Comparison of ENCODE assay signal across 8 mouse cellular contexts in the genomic region with DNA sequence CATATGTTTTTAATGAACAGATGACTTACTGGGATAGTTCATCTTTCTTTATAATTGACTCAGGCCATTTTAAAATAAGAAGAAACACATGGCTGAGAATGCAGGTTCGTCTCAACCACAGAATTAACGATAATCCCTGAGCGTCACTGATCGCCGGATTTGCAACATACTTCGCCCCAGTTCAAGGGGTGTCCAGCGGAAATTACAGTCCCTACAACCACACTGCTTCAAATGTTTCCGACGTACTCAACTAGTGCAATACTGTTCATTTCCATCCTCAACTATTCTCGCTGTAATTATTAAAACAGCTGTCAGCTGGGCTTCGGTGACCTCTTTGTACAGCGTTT. TPM values are rescaled to one million over a fixed set of nuclear protein-coding genes. Genes with fewer than 3 reads are reported as not detected.
A peak's percentile ranks its signal among the peaks of the same experiment; 100 is the strongest.
DNase-seq lines count a peak whose midpoint lies in the region; ATAC-seq and TF ChIP-seq lines count a peak whose summit lies in the region.

No protein-coding gene starts in this region.

- no peak for DNase-seq in heart, postnatal 36 days
- peak; percentile 36 for DNase-seq in MEL-GATA-1-ER (ENCODE audit: extremely low read depth, low read depth)
- DNase-seq in forebrain, postnatal 0 days, result no peak
- DNase-seq in liver, embryonic 14.5 days (ENCODE audit: low read depth in 3 of 3, low spot score in 3 of 3), result peak in 1 of 3 experiments; percentile 10
- DNase-seq in retina, adult 2 months (ENCODE audit: low read depth, low spot score), result peak; percentile 63
- no peak for DNase-seq in right cerebral cortex, postnatal 36 days (ENCODE audit: low spot score in 2 of 2)
- DNase-seq in left cerebral cortex, adult 8-10 months (ENCODE audit: low spot score in 2 of 2), result no peak

- 9% methylated on average over 12 of the region's 12 CpGs for WGBS in heart, embryonic 12.5 days
- 2% methylated on average over 12 of the region's 12 CpGs for WGBS in forebrain, postnatal 0 days
- 8% methylated on average over 12 of the region's 12 CpGs for WGBS in liver, embryonic 14.5 days (ENCODE audit: insufficient replicate concordance)

- H3K4me2 ChIP-seq in heart, embryonic 12.5 days, result peak overlapping the region; percentile 85
- peak overlapping the region; percentile 61 for H3K4me2 ChIP-seq in forebrain, postnatal 0 days (ENCODE audit: low read depth)
- peak overlapping the region; percentile 79 for H3K4me2 ChIP-seq in liver, embryonic 14.5 days (ENCODE audit: low read depth)

- H3K27ac ChIP-seq in heart, embryonic 12.5 days (ENCODE audit: poor library complexity, severe bottlenecking), result 0 out of 2 replicates have a peak overlapping the region, but pooled peaks have one; percentile 89
- H3K27ac ChIP-seq in forebrain, postnatal 0 days (ENCODE audit: low read depth, low read length), result peak overlapping the region; percentile 97
- H3K27ac ChIP-seq in liver, embryonic 14.5 days, result peak overlapping the region; percentile 85

- no peaks in the 10 kb centered on the region for H3K9me3 ChIP-seq in heart, embryonic 12.5 days (replicated peaks)
- H3K9me3 ChIP-seq in forebrain, postnatal 0 days (ENCODE audit: low read length), result no peaks in the 10 kb centered on the region
- H3K9me3 ChIP-seq in liver, embryonic 14.5 days (ENCODE audit: control insufficient read depth, low read length), result no peaks in the 10 kb centered on the region

- H3K4me1 ChIP-seq in heart, embryonic 12.5 days (replicated peaks), result 0 out of 2 replicates have a peak, but pooled peaks cover 5% of the 10 kb centered on the region
- H3K4me1 ChIP-seq in forebrain, postnatal 0 days (ENCODE audit: insufficient read depth), result peaks cover 14% of the 10 kb centered on the region; the same call in 1 of the 2 replicates
- peaks cover 5 to 8% of the 10 kb centered on the region in 2 experiments; a peak in 2 of 4 replicates for H3K4me1 ChIP-seq in liver, embryonic 14.5 days (replicated peaks; ENCODE audit: control insufficient read depth in 2 of 2, insufficient read depth in 2 of 2, low read length in 1 of 2)

- H3K27me3 ChIP-seq in heart, embryonic 12.5 days (replicated peaks), result no peaks in the 10 kb centered on the region
- no peaks in the 10 kb centered on the region for H3K27me3 ChIP-seq in forebrain, postnatal 0 days (ENCODE audit: insufficient read depth, low read length)
- no peaks in the 10 kb centered on the region for H3K27me3 ChIP-seq in liver, embryonic 14.5 days (ENCODE audit: control insufficient read depth, insufficient read depth, low read length)

- H3K9ac ChIP-seq in heart, embryonic 12.5 days, result peak overlapping the region; percentile 83
- H3K9ac ChIP-seq in forebrain, postnatal 0 days, result peak overlapping the region; percentile 87
- peak overlapping the region; percentile 80 for H3K9ac ChIP-seq in liver, embryonic 14.5 days (replicated peaks)

- no peak for TF ChIP-seq EP300 in liver, embryonic 14.5 days (IDR thresholded peaks at IDR 0.05; ENCODE audit: low read depth)

- H3K4me3 ChIP-seq in heart, embryonic 12.5 days, result peak overlapping the region; percentile 98
- peak overlapping the region; percentile 94 for H3K4me3 ChIP-seq in forebrain, postnatal 0 days (ENCODE audit: low read depth, low read length)
- peak overlapping the region; percentile 92 to 98 for H3K4me3 ChIP-seq in liver, embryonic 14.5 days (ENCODE audit: insufficient read depth in 1 of 2, low read depth in 2 of 2, low read length in 2 of 2)

- no peak for TF ChIP-seq CTCF in forebrain, postnatal 0 days (IDR thresholded peaks at IDR 0.05; ENCODE audit: low read depth)
- no peak for TF ChIP-seq CTCF in liver, embryonic 14.5 days (IDR thresholded peaks at IDR 0.05; ENCODE audit: low read depth)

- peaks cover 14% of the 10 kb centered on the region for H3K36me3 ChIP-seq in heart, embryonic 12.5 days
- peaks cover 14% of the 10 kb centered on the region for H3K36me3 ChIP-seq in forebrain, postnatal 0 days (ENCODE audit: insufficient read depth)
- H3K36me3 ChIP-seq in liver, embryonic 14.5 days (replicated peaks; ENCODE audit: control insufficient read depth, insufficient read depth, low read depth), result peaks cover 5% of the 10 kb centered on the region

- intact Hi-C loops in heart, postnatal 36 days (cut with DNase I), result no loop called here

- no peak for ATAC-seq in heart, embryonic 12.5 days (ENCODE audit: insufficient number of reproducible peaks, low FRiP score)
- ATAC-seq in forebrain, postnatal 0 days, result no peak
- ATAC-seq in liver, embryonic 14.5 days (ENCODE audit: insufficient read depth), result no peak

RNA-seq across cellular contexts. Expression of a gene that starts 1.1 kb away (rescaled TPM):
- 18.7 and 19.6 TPM in 2 replicates for polyA plus RNA-seq in heart, embryonic 12.5 days (2016; fragmentation: Nextera tagmentation; extraction: Ambion mirVana)
- 10 to 100 TPM; 23.4 to 27.9 TPM for total RNA-seq in heart, postnatal 36 days (2021)
- 74.7 and 80.1 TPM in 2 replicates for total RNA-seq in forebrain, postnatal 0 days (2014; rRNA removed)
- polyA plus RNA-seq in forebrain, postnatal 0 days (2015; fragmentation: Nextera tagmentation; extraction: Ambion mirVana), result 147 and 207 TPM in 2 replicates
- polyA plus RNA-seq in liver, embryonic 14.5 days (2012; rRNA removed), result 1.7 and 2.7 TPM in 2 replicates
- polyA plus RNA-seq in liver, embryonic 14.5 days (2014; fragmentation: Nextera tagmentation; extraction: Ambion mirVana), result 5.7 and 6.2 TPM in 2 replicates
- 100 to 1,000 TPM; 316 to 350 (median 333) TPM for total RNA-seq in left cerebral cortex, adult 8-10 months (2022)

RNA-seq across cellular contexts. Expression of a gene that starts 25.6 kb away (rescaled TPM):
- polyA plus RNA-seq in heart, embryonic 12.5 days (2016; fragmentation: Nextera tagmentation; extraction: Ambion mirVana), result 482 and 485 TPM in 2 replicates
- 1,000 to 10,000 TPM; 1,205 to 1,266 TPM for total RNA-seq in heart, postnatal 36 days (2021)
- total RNA-seq in forebrain, postnatal 0 days (2014; rRNA removed), result 143 and 190 TPM in 2 replicates
- 432 and 524 TPM in 2 replicates for polyA plus RNA-seq in forebrain, postnatal 0 days (2015; fragmentation: Nextera tagmentation; extraction: Ambion mirVana)
- polyA plus RNA-seq in liver, embryonic 14.5 days (2012; rRNA removed), result 28.6 and 54.6 TPM in 2 replicates
- 268 and 273 TPM in 2 replicates for polyA plus RNA-seq in liver, embryonic 14.5 days (2014; fragmentation: Nextera tagmentation; extraction: Ambion mirVana)
- total RNA-seq in left cerebral cortex, adult 8-10 months (2022), result 100 to 1,000 TPM; 244 to 261 (median 255) TPM

RNA-seq across cellular contexts. Expression of a gene that starts 35.5 kb away (rescaled TPM):
- 27.6 and 30.2 TPM in 2 replicates for polyA plus RNA-seq in heart, embryonic 12.5 days (2016; fragmentation: Nextera tagmentation; extraction: Ambion mirVana)
- total RNA-seq in heart, postnatal 36 days (2021), result 10 to 100 TPM; 21.6 to 26.7 TPM
- total RNA-seq in forebrain, postnatal 0 days (2014; rRNA removed), result 53.0 and 54.6 TPM in 2 replicates
- polyA plus RNA-seq in forebrain, postnatal 0 days (2015; fragmentation: Nextera tagmentation; extraction: Ambion mirVana), result 38.9 and 42.0 TPM in 2 replicates
- polyA plus RNA-seq in liver, embryonic 14.5 days (2012; rRNA removed), result 9.9 and 12.0 TPM in 2 replicates
- 12.9 and 16.7 TPM in 2 replicates for polyA plus RNA-seq in liver, embryonic 14.5 days (2014; fragmentation: Nextera tagmentation; extraction: Ambion mirVana)
- total RNA-seq in left cerebral cortex, adult 8-10 months (2022), result 10 to 100 TPM; 44.3 to 52.5 (median 48.1) TPM

RNA-seq across cellular contexts. Expression of a gene that starts 47.5 kb away (rescaled TPM):
- 18.0 and 20.5 TPM in 2 replicates for polyA plus RNA-seq in heart, embryonic 12.5 days (2016; fragmentation: Nextera tagmentation; extraction: Ambion mirVana)
- total RNA-seq in heart, postnatal 36 days (2021), result 1 to 10 TPM in 1 of 2 experiments, under 1 TPM in 1; 0.89 to 1.1 TPM
- total RNA-seq in forebrain, postnatal 0 days (2014; rRNA removed), result 5.6 and 5.7 TPM in 2 replicates
- polyA plus RNA-seq in forebrain, postnatal 0 days (2015; fragmentation: Nextera tagmentation; extraction: Ambion mirVana), result 1.4 and 2.3 TPM in 2 replicates
- polyA plus RNA-seq in liver, embryonic 14.5 days (2012; rRNA removed), result 5.0 and 7.0 TPM in 2 replicates
- 4.7 and 6.3 TPM in 2 replicates for polyA plus RNA-seq in liver, embryonic 14.5 days (2014; fragmentation: Nextera tagmentation; extraction: Ambion mirVana)
- 1 to 10 TPM in 3 of 4 experiments, under 1 TPM in 1; 0.89 to 2.5 (median 1.2) TPM for total RNA-seq in left cerebral cortex, adult 8-10 months (2022)

Comparison
In these comparisons a context has a peak if more than half of its experiments do, and no peak if none do; other contexts are left out.
1. DNase-seq: peak in MEL-GATA-1-ER (single experiment) and retina, adult 2 months (single experiment); none in heart, postnatal 36 days (0 of 2), forebrain, postnatal 0 days (single experiment), right cerebral cortex, postnatal 36 days (0 of 2) and left cerebral cortex, adult 8-10 months (0 of 2).
2. Peak in every context shown above with its lines, with median percentiles within 50 percentile points of each other: H3K27ac ChIP-seq, H3K4me2 ChIP-seq, H3K4me3 ChIP-seq and H3K9ac ChIP-seq.